Mouse (Mus musculus) G1E (cell line): Measurements from ENCODE around the gene Rps15.

Experiments used
- CTCF ChIP-seq: IDR thresholded peaks from 2 replicates; pipeline ENCODE4 v1.5.1; 2012; ENCODE audit warnings: low read depth, low read length, inconsistent platforms, mixed read lengths
- GATA1 ChIP-seq: IDR thresholded peaks from 2 replicates; pipeline ENCODE4 v1.6.1; 2012; ENCODE audit warnings: borderline replicate concordance, low read length, inconsistent platforms, mixed read lengths
- POLR2AphosphoS5 ChIP-seq: IDR thresholded peaks from 2 replicates; pipeline ENCODE4 v1.6.1; 2012; ENCODE audit warnings: low read depth, low read length, inconsistent platforms; ENCODE audit not compliant: insufficient replicate concordance
- TAL1 ChIP-seq: conservative IDR thresholded peaks from 2 replicates; pipeline ENCODE4 v1.6.1; 2012; ENCODE audit warnings: low read depth, low read length, inconsistent platforms, mixed read lengths

- TF ChIP-seq CTCF (no peak), GATA1 (no peak), TAL1 (no peak), POLR2AphosphoS5 (no peak)
Observed at GRCm38 (mm10) chr10:80299824-80300223, 7.6 kb downstream of the Rps15 start.
